8 mouse cellular contexts compared by ENCODE assay signal in genomic region chr10:94905689-94906473, GRCm38 (mm10). TPM values are rescaled to one million over a fixed set of nuclear protein-coding genes. Genes with fewer than 3 reads are reported as not detected.
A peak's percentile ranks its signal among the peaks of the same experiment; 100 is the strongest.
DNase-seq lines count a peak whose midpoint lies in the region; ATAC-seq and TF ChIP-seq lines count a peak whose summit lies in the region.

No protein-coding gene starts in this region.

- WGBS in kidney, embryonic 15.5 days: 22% methylated on average over 21 of the region's 21 CpGs
- 23% methylated on average over 21 of the region's 21 CpGs for WGBS in hindbrain, embryonic 12.5 days
- 57% methylated on average over 21 of the region's 21 CpGs for WGBS in liver, embryonic 11.5 days

- 0 out of 2 replicates have a peak overlapping the region, but pooled peaks have one; percentile 9 for H3K4me2 ChIP-seq in kidney, embryonic 15.5 days
- H3K4me2 ChIP-seq in hindbrain, embryonic 12.5 days (replicated peaks): peak overlapping the region; percentile 44
- no peak overlapping the region for H3K4me2 ChIP-seq in liver, embryonic 11.5 days

- no peaks in the 10 kb centered on the region for H3K36me3 ChIP-seq in kidney, embryonic 15.5 days
- H3K36me3 ChIP-seq in hindbrain, embryonic 12.5 days: no peaks in the 10 kb centered on the region
- H3K36me3 ChIP-seq in liver, embryonic 11.5 days (ENCODE audit: control insufficient read depth, insufficient read depth, low read length): no peaks in the 10 kb centered on the region

- no peak overlapping the region for H3K9ac ChIP-seq in kidney, embryonic 15.5 days
- H3K9ac ChIP-seq in hindbrain, embryonic 12.5 days: no peak overlapping the region
- no peak overlapping the region for H3K9ac ChIP-seq in liver, embryonic 11.5 days (ENCODE audit: low read depth, low read length)

- ATAC-seq in kidney, embryonic 15.5 days (replicated peaks; ENCODE audit: low FRiP score): 0 out of 2 replicates have a peak, but pooled peaks have one; percentile 54
- peak; percentile 93 for ATAC-seq in hindbrain, embryonic 12.5 days (ENCODE audit: low FRiP score)
- ATAC-seq in liver, embryonic 11.5 days (replicated peaks; ENCODE audit: low FRiP score): no peak

- no peak overlapping the region for H3K4me3 ChIP-seq in kidney, embryonic 15.5 days (replicated peaks)
- H3K4me3 ChIP-seq in cortical plate, adult 2 months (ENCODE audit: insufficient read depth, low read length): no peak overlapping the region; the same call in 1 of the 2 replicates
- 0 out of 2 replicates have a peak overlapping the region, but pooled peaks have one; percentile 5 for H3K4me3 ChIP-seq in hindbrain, embryonic 12.5 days
- no peak overlapping the region for H3K4me3 ChIP-seq in liver, embryonic 11.5 days (ENCODE audit: low read depth, low read length)

- peaks cover 9% of the 10 kb centered on the region; the same call in 1 of the 2 replicates for H3K4me1 ChIP-seq in kidney, embryonic 15.5 days
- H3K4me1 ChIP-seq in cortical plate, adult 2 months (ENCODE audit: control insufficient read depth, insufficient read depth, low read length): peaks cover 15% of the 10 kb centered on the region
- peaks cover 21% of the 10 kb centered on the region for H3K4me1 ChIP-seq in hindbrain, embryonic 12.5 days
- H3K4me1 ChIP-seq in liver, embryonic 11.5 days (replicated peaks; ENCODE audit: control insufficient read depth, insufficient read depth, low read length): no peaks in the 10 kb centered on the region; the same call in 1 of the 2 replicates

- peak; percentile 70 for TF ChIP-seq POLR2A in cortical plate, adult 2 months (IDR thresholded peaks at IDR 0.05; ENCODE audit: extremely low read depth, insufficient read depth, low read length)

- no peak overlapping the region for H3K27ac ChIP-seq in kidney, embryonic 15.5 days
- H3K27ac ChIP-seq in cortical plate, adult 2 months (ENCODE audit: insufficient read depth, low read length): peak overlapping the region; percentile 44; the same call in 1 of the 2 replicates
- peak overlapping the region; percentile 82 for H3K27ac ChIP-seq in hindbrain, embryonic 12.5 days
- no peak overlapping the region for H3K27ac ChIP-seq in liver, embryonic 11.5 days (ENCODE audit: low read depth, low read length)

- H3K27me3 ChIP-seq in kidney, embryonic 15.5 days: 0 out of 2 replicates have a peak, but pooled peaks cover 3% of the 10 kb centered on the region
- H3K27me3 ChIP-seq in hindbrain, embryonic 12.5 days: no peaks in the 10 kb centered on the region
- H3K27me3 ChIP-seq in liver, embryonic 11.5 days (replicated peaks; ENCODE audit: control insufficient read depth, insufficient read depth, low read length): no peaks in the 10 kb centered on the region

- no peak for DNase-seq in kidney, adult 8-10 months
- peak; percentile 81 to 95 for DNase-seq in left cerebral cortex, postnatal 25 days (ENCODE audit: low spot score in 2 of 2)
- peak; percentile 73 to 83 for DNase-seq in right cerebral cortex, adult 2 months (ENCODE audit: low spot score in 2 of 2)
- no peak for DNase-seq in liver, embryonic 11.5 days (ENCODE audit: low spot score)
- no peak for DNase-seq in MN1 (ENCODE audit: low spot score)

- intact Hi-C loops in left cerebral cortex, postnatal 25 days (cut with DNase I): loop anchor here (2.0 to 5.0 kb wide), 2 partner anchors 37 to 79 kb away; no protein-coding TSS in a partner anchor

- no peak for TF ChIP-seq CTCF in cortical plate, adult 2 months (IDR thresholded peaks at IDR 0.05; ENCODE audit: extremely low read depth, insufficient read depth, low read length)

- H3K9me3 ChIP-seq in kidney, embryonic 15.5 days (replicated peaks): no peaks in the 10 kb centered on the region
- no peaks in the 10 kb centered on the region for H3K9me3 ChIP-seq in hindbrain, embryonic 12.5 days (replicated peaks)
- no peaks in the 10 kb centered on the region for H3K9me3 ChIP-seq in liver, embryonic 11.5 days (ENCODE audit: control insufficient read depth, low read length)

RNA-seq across cellular contexts. Expression of gene Plxnc1, which starts 38.8 kb away (rescaled TPM):
- 1.8 TPM in 2 replicates for polyA plus RNA-seq in kidney, embryonic 15.5 days (2015; fragmentation: Nextera tagmentation; extraction: Ambion mirVana)
- 13.6 and 14.0 TPM in 2 replicates for polyA plus RNA-seq in cortical plate, adult 2 months (2012; rRNA removed)
- 6.4 and 6.7 TPM in 2 replicates for polyA plus RNA-seq in hindbrain, embryonic 12.5 days (2016; fragmentation: Nextera tagmentation; extraction: Ambion mirVana)
- 10 to 100 TPM; 40.8 to 43.9 TPM for total RNA-seq in left cerebral cortex, postnatal 25 days (2021)
- polyA plus RNA-seq in liver, embryonic 11.5 days (2014; fragmentation: Nextera tagmentation; extraction: Ambion mirVana): 5.3 and 6.0 TPM in 2 replicates

Comparison
In these comparisons a context has a peak if more than half of its experiments do, and no peak if none do; other contexts are left out.
1. H3K27ac ChIP-seq: peak in cortical plate, adult 2 months (single experiment) and hindbrain, embryonic 12.5 days (single experiment); none in kidney, embryonic 15.5 days (single experiment) and liver, embryonic 11.5 days (single experiment).
2. DNase-seq: peak in left cerebral cortex, postnatal 25 days (2 of 2) and right cerebral cortex, adult 2 months (2 of 2); none in kidney, adult 8-10 months (0 of 2), liver, embryonic 11.5 days (single experiment) and MN1 (single experiment).